Mouse (Mus musculus) lung, embryonic 14.5 days (tissue): ENCODE measurements around the gene Tbc1d22b. TPM values are rescaled to one million over a fixed set of nuclear protein-coding genes. Genes with fewer than 3 reads are reported as not detected.
A peak's percentile ranks its signal among the peaks of the same experiment; 100 is the strongest.
"Not testable (repeated sequence)": the region's sequence is repeated elsewhere in the genome, so short reads cannot be mapped to it uniquely, and the experiment has no call there.

Experiments
- ATAC-seq: fragments of 200-750 bp; cut with Nextera tagmentation; 2 replicates; pipeline ENCODE4 v1.8.0; 2017; ENCODE audit warnings: mild to moderate bottlenecking, moderate TSS enrichment, moderate library complexity; ENCODE audit not compliant: insufficient read depth
- DNase-seq: peaks from one replicate; pipeline ENCODE4 v3.0.0-alpha.2; 2015
- H3K27ac ChIP-seq: fragments of 300-500 bp; sonication (generic); 2 replicates; pipeline ENCODE4 v1.5.1; 2014; ENCODE audit warnings: low read depth, mild to moderate bottlenecking, moderate library complexity
- H3K27me3 ChIP-seq: fragments of 300-500 bp; sonication (generic); 2 replicates; pipeline ENCODE4 v1.6.1; 2014; ENCODE audit warnings: low read length, control low read depth; ENCODE audit not compliant: insufficient read depth
- H3K36me3 ChIP-seq: fragments of 300-500 bp; sonication (generic); 2 replicates; pipeline ENCODE4 v1.6.1; 2014; ENCODE audit warnings: control low read depth; ENCODE audit not compliant: insufficient read depth
- H3K4me1 ChIP-seq: fragments of 300-500 bp; sonication (generic); 2 replicates; pipeline ENCODE4 v1.6.1; 2014; ENCODE audit warnings: antibody characterized with exemption, control low read depth; ENCODE audit not compliant: insufficient read depth
- H3K4me2 ChIP-seq: fragments of 300-500 bp; sonication (generic); 2 replicates; pipeline ENCODE4 v1.6.1; 2014; ENCODE audit warnings: mild to moderate bottlenecking
- H3K4me3 ChIP-seq: fragments of 300-500 bp; sonication (generic); 2 replicates; pipeline ENCODE4 v1.5.1; 2014; ENCODE audit warnings: low read depth, low read length
- H3K9ac ChIP-seq: fragments of 300-500 bp; sonication (generic); 2 replicates; pipeline ENCODE4 v1.6.1; 2014
- H3K9me3 ChIP-seq: fragments of 300-500 bp; sonication (generic); 2 replicates; pipeline ENCODE4 v1.6.1; 2016; ENCODE audit warnings: low read depth, low read length, control low read depth
- CTCF ChIP-seq: IDR thresholded peaks from 2 replicates; pipeline ENCODE4 v1.5.1; 2016; ENCODE audit warnings: antibody characterized with exemption, low read depth
- WGBS: fragments of 180-500 bp; shearing (Covaris S2); extraction: QIAGEN DNeasy Blood & Tissue Kit; methylation state at CpG from one replicate; pipeline ENCODE4 v1.1.7; 2014; 5-methylcytosine and 5-hydroxymethylcytosine counted together
- polyA plus RNA-seq: library from polyadenylated mRNA; unstranded; fragments of >200 nt; fragmentation: Nextera tagmentation; extraction: Ambion mirVana; gene quantifications from 2 replicates; pipeline ENCODE4 v1.2.1, GENCODE M21; 2014

The Tbc1d22b gene
- polyA plus RNA-seq, 1 experiment from 2014 or later: 17.4 TPM

GRCm38 (mm10) chr17:29589221-29589898 is 39.8 kb downstream of the Tbc1d22b start:
- Histone ChIP-seq H3K4me3 (no peak overlapping the region), H3K27me3 (no peaks in the 10 kb centered on the region), H3K4me2 (no peak overlapping the region), H3K27ac (peak overlapping the region; percentile 78), H3K36me3 (peaks cover 21% of the 10 kb centered on the region), H3K4me1 (no peaks in the 10 kb centered on the region), H3K9ac (no peak overlapping the region), H3K9me3 (no peaks in the 10 kb centered on the region)
- ATAC-seq (peak; percentile 82), DNase-seq (peak; percentile 81)
- TF ChIP-seq CTCF: 0 out of 2 replicates have a peak, but pooled peaks have one; percentile 11
- 39% methylated on average over 11 of the region's 11 CpGs for WGBS

- WGBS: 78% methylated on average over 14 of the region's 15 CpGs
- Histone ChIP-seq H3K27me3 (no peaks in the 10 kb centered on the region), H3K9ac (no peak overlapping the region), H3K27ac (no peak overlapping the region), H3K36me3 (peaks cover 49% of the 10 kb centered on the region), H3K4me1 (no peaks in the 10 kb centered on the region), H3K4me3 (no peak overlapping the region), H3K9me3 (no peaks in the 10 kb centered on the region), H3K4me2 (no peak overlapping the region)
- ATAC-seq: no peak
- DNase-seq: no peak
- no peak for TF ChIP-seq CTCF
Observed at GRCm38 (mm10) chr17:29595891-29596770, 46.5 kb downstream of the Tbc1d22b start.

GRCm38 (mm10) chr17:29596771-29597132 is 47.2 kb downstream of the Tbc1d22b start:
- Histone ChIP-seq H3K4me1 (no peaks in the 10 kb centered on the region), H3K36me3 (peaks cover 45% of the 10 kb centered on the region), H3K27me3 (no peaks in the 10 kb centered on the region), H3K4me3 (no peak overlapping the region), H3K27ac (no peak overlapping the region), H3K9me3 (no peaks in the 10 kb centered on the region), H3K9ac (no peak overlapping the region), H3K4me2 (no peak overlapping the region)
- no peak for ATAC-seq
- 89% methylated on average over 13 of the region's 13 CpGs for WGBS
- no peak for DNase-seq
- TF ChIP-seq CTCF: no peak

- peaks cover 56% of the 10 kb centered on the region for H3K36me3 ChIP-seq
- no peak for TF ChIP-seq CTCF
- DNase-seq (no peak), ATAC-seq (no peak)
- H3K9me3 ChIP-seq: no peaks in the 10 kb centered on the region
- no peaks in the 10 kb centered on the region for H3K4me1 ChIP-seq
- no peak overlapping the region for H3K4me3 ChIP-seq
- H3K27me3 ChIP-seq: no peaks in the 10 kb centered on the region
- H3K27ac ChIP-seq: no peak overlapping the region
- H3K9ac ChIP-seq: no peak overlapping the region
- WGBS: 96% methylated on average over 14 of the region's 14 CpGs
- no peak overlapping the region for H3K4me2 ChIP-seq
Observed at GRCm38 (mm10) chr17:29599051-29599450, 49.5 kb downstream of the Tbc1d22b start.

GRCm38 (mm10) chr17:29599537-29599936 is 50.0 kb downstream of the Tbc1d22b start:
- H3K27ac ChIP-seq: no peak overlapping the region
- no peak for TF ChIP-seq CTCF
- WGBS: 76% methylated on average over 8 of the region's 8 CpGs
- H3K27me3 ChIP-seq: no peaks in the 10 kb centered on the region
- H3K4me1 ChIP-seq: no peaks in the 10 kb centered on the region
- H3K9me3 ChIP-seq: no peaks in the 10 kb centered on the region
- H3K4me3 ChIP-seq: no peak overlapping the region
- ATAC-seq: no peak
- no peak for DNase-seq
- no peak overlapping the region for H3K4me2 ChIP-seq
- no peak overlapping the region for H3K9ac ChIP-seq
- peaks cover 55% of the 10 kb centered on the region for H3K36me3 ChIP-seq

GRCm38 (mm10) chr17:29601391-29601790 is 51.8 kb downstream of the Tbc1d22b start:
- no peaks in the 10 kb centered on the region for H3K9me3 ChIP-seq
- no peaks in the 10 kb centered on the region for H3K27me3 ChIP-seq
- H3K9ac ChIP-seq: no peak overlapping the region
- TF ChIP-seq CTCF: no peak
- ATAC-seq: no peak
- no peak overlapping the region for H3K4me2 ChIP-seq
- no peak overlapping the region for H3K27ac ChIP-seq
- H3K4me3 ChIP-seq: no peak overlapping the region
- DNase-seq: peak; percentile 21
- peaks cover 47% of the 10 kb centered on the region for H3K36me3 ChIP-seq
- WGBS: 42% methylated on average over 4 of the region's 4 CpGs
- no peaks in the 10 kb centered on the region for H3K4me1 ChIP-seq

GRCm38 (mm10) chr17:29603283-29603682 is 53.7 kb downstream of the Tbc1d22b start:
- peak; percentile 91 for DNase-seq
- peaks cover 43% of the 10 kb centered on the region for H3K36me3 ChIP-seq

GRCm38 (mm10) chr17:29613453-29613852 is 63.9 kb downstream of the Tbc1d22b start:
- not testable (repeated sequence) for ATAC-seq, H3K27me3 ChIP-seq

More at GRCm38 (mm10) chr17:29603283-29603682, 53.7 kb downstream of the Tbc1d22b start:
- H3K9ac ChIP-seq: no peak overlapping the region
- TF ChIP-seq CTCF: peak; percentile 92
- H3K4me3 ChIP-seq: no peak overlapping the region
- WGBS: 20% methylated on average over 6 of the region's 6 CpGs
- ATAC-seq: peak; percentile 38; the same call in 1 of the 2 replicates
- no peaks in the 10 kb centered on the region for H3K27me3 ChIP-seq
- H3K27ac ChIP-seq: no peak overlapping the region
- no peaks in the 10 kb centered on the region for H3K4me1 ChIP-seq
- H3K9me3 ChIP-seq: no peaks in the 10 kb centered on the region
- H3K4me2 ChIP-seq: no peak overlapping the region

More at GRCm38 (mm10) chr17:29613453-29613852, 63.9 kb downstream of the Tbc1d22b start:
- not testable (repeated sequence) for H3K4me3 ChIP-seq, H3K4me1 ChIP-seq, H3K4me2 ChIP-seq, H3K9ac ChIP-seq, H3K9me3 ChIP-seq, DNase-seq, H3K27ac ChIP-seq, H3K36me3 ChIP-seq
- 84% methylated on average over 5 of the region's 5 CpGs for WGBS
